Mouse (Mus musculus) macrophage (primary cell): ENCODE measurements around the gene Capzb. TPM values are rescaled to one million over a fixed set of nuclear protein-coding genes. Genes with fewer than 3 reads are reported as not detected.

ENCODE experiments used
- H3K27ac ChIP-seq: fragments of 350-480 bp; formaldehyde crosslinking; 2 replicates; pipeline ENCODE4 v1.9.0; 2021
- H3K36me3 ChIP-seq: fragments of 350-480 bp; formaldehyde crosslinking; 2 replicates; pipeline ENCODE4 v1.9.0; 2021; ENCODE audit errors: inconsistent target
- H3K4me3 ChIP-seq: fragments of 350-480 bp; formaldehyde crosslinking; 2 replicates; pipeline ENCODE4 v1.9.0; 2021; ENCODE audit errors: inconsistent target
- H3K79me2 ChIP-seq: fragments of 350-480 bp; formaldehyde crosslinking; 2 replicates; pipeline ENCODE4 v1.9.0; 2021; ENCODE audit errors: inconsistent target
- WGBS: methylation state at CpG from one replicate; pipeline ENCODE4 v1.1.7; 2026; ENCODE audit warnings: inconsistent platforms; ENCODE audit not compliant: missing documents; 5-methylcytosine and 5-hydroxymethylcytosine counted together
- polyA plus RNA-seq: library from polyadenylated mRNA; stranded (reverse); fragments of 250-400 nt; gene quantifications from 3 replicates; pipeline ENCODE4 v1.2.4, GENCODE M21; 2018; ENCODE audit warnings: inconsistent platforms

Capzb gene
- polyA plus RNA-seq, 1 experiment from 2014 or later, result 769 TPM

- Histone ChIP-seq H3K36me3 (peaks cover 21% of the 10 kb centered on the region; the same call in 1 of the 2 replicates), H3K27ac (peak overlapping the region; percentile 63), H3K4me3 (no peak overlapping the region), H3K79me2 (peaks cover 100% of the 10 kb centered on the region)
- WGBS, result 37% methylated on average over 7 of the region's 7 CpGs
These were observed 35.2 kb downstream of the Capzb start for GRCm38 (mm10) chr4:139227923-139228322.

GRCm38 (mm10) chr4:139229271-139229670 lies 36.6 kb downstream of the Capzb start:
- no peak overlapping the region for H3K4me3 ChIP-seq
- 70% methylated on average over 5 of the region's 5 CpGs for WGBS
- H3K36me3 ChIP-seq, result peaks cover 23% of the 10 kb centered on the region; the same call in 1 of the 2 replicates
- peaks cover 100% of the 10 kb centered on the region for H3K79me2 ChIP-seq
- peak overlapping the region; percentile 63; the same call in 1 of the 2 replicates for H3K27ac ChIP-seq

- H3K36me3 ChIP-seq, result peaks cover 17% of the 10 kb centered on the region; the same call in 1 of the 2 replicates
- H3K79me2 ChIP-seq, result peaks cover 100% of the 10 kb centered on the region
- no peak overlapping the region for H3K4me3 ChIP-seq
- WGBS, result 59% methylated on average over 11 of the region's 11 CpGs
- H3K27ac ChIP-seq, result peak overlapping the region; percentile 81
These were observed 37.8 kb downstream of the Capzb start for GRCm38 (mm10) chr4:139230376-139231120.

GRCm38 (mm10) chr4:139231163-139231562 lies 38.5 kb downstream of the Capzb start:
- Histone ChIP-seq H3K27ac (peak overlapping the region; percentile 81), H3K4me3 (no peak overlapping the region), H3K36me3 (peaks cover 11% of the 10 kb centered on the region; the same call in 1 of the 2 replicates), H3K79me2 (peaks cover 100% of the 10 kb centered on the region)
- 60% methylated on average over 8 of the region's 8 CpGs for WGBS

GRCm38 (mm10) chr4:139232479-139233145 lies 39.9 kb downstream of the Capzb start:
- WGBS, result 63% methylated on average over 6 of the region's 6 CpGs
- H3K27ac ChIP-seq, result peak overlapping the region; percentile 81

GRCm38 (mm10) chr4:139233146-139233495 lies 40.4 kb downstream of the Capzb start:
- Histone ChIP-seq H3K79me2 (peaks cover 100% of the 10 kb centered on the region), H3K27ac (peak overlapping the region; percentile 81), H3K36me3 (peaks cover 8% of the 10 kb centered on the region; the same call in 1 of the 2 replicates), H3K4me3 (no peak overlapping the region)
- 87% methylated on average over 7 of the region's 7 CpGs for WGBS

More at GRCm38 (mm10) chr4:139232479-139233145, 39.9 kb downstream of the Capzb start:
- Histone ChIP-seq H3K36me3 (peaks cover 4% of the 10 kb centered on the region; the same call in 1 of the 2 replicates), H3K79me2 (peaks cover 100% of the 10 kb centered on the region), H3K4me3 (no peak overlapping the region)

GRCm38 (mm10) chr4:139233755-139234254 lies 41.1 kb downstream of the Capzb start:
- Histone ChIP-seq H3K4me3 (no peak overlapping the region), H3K36me3 (peaks cover 15% of the 10 kb centered on the region; the same call in 1 of the 2 replicates), H3K27ac (peak overlapping the region; percentile 81), H3K79me2 (peaks cover 100% of the 10 kb centered on the region)
- WGBS, result 94% methylated on average over 4 of the region's 4 CpGs

- WGBS, result 96% methylated on average over 4 of the region's 4 CpGs
- Histone ChIP-seq H3K79me2 (peaks cover 100% of the 10 kb centered on the region), H3K27ac (peak overlapping the region; percentile 81; the same call in 1 of the 2 replicates), H3K36me3 (peaks cover 19% of the 10 kb centered on the region; the same call in 1 of the 2 replicates), H3K4me3 (no peak overlapping the region)
These were observed 41.6 kb downstream of the Capzb start for GRCm38 (mm10) chr4:139234261-139234660.

GRCm38 (mm10) chr4:139235556-139235955 lies 42.9 kb downstream of the Capzb start:
- Histone ChIP-seq H3K4me3 (no peak overlapping the region), H3K36me3 (peaks cover 31% of the 10 kb centered on the region; the same call in 1 of the 2 replicates), H3K27ac (0 out of 2 replicates have a peak overlapping the region, but pooled peaks have one; percentile 4), H3K79me2 (peaks cover 100% of the 10 kb centered on the region)
- WGBS, result 98% methylated on average over 7 of the region's 7 CpGs

- 93% methylated on average over 16 of the region's 16 CpGs for WGBS
These were observed 45.9 kb downstream of the Capzb start for GRCm38 (mm10) chr4:139238612-139239011.

GRCm38 (mm10) chr4:139240334-139240733 lies 47.6 kb downstream of the Capzb start:
- Histone ChIP-seq H3K79me2 (peaks cover 100% of the 10 kb centered on the region), H3K4me3 (no peak overlapping the region), H3K36me3 (peaks cover 64% of the 10 kb centered on the region; the same call in 1 of the 2 replicates), H3K27ac (no peak overlapping the region)
- WGBS, result 29% methylated on average over 6 of the region's 6 CpGs

More at GRCm38 (mm10) chr4:139238612-139239011, 45.9 kb downstream of the Capzb start:
- H3K79me2 ChIP-seq, result peaks cover 100% of the 10 kb centered on the region
- H3K27ac ChIP-seq, result no peak overlapping the region
- no peak overlapping the region for H3K4me3 ChIP-seq
- H3K36me3 ChIP-seq, result peaks cover 54% of the 10 kb centered on the region; the same call in 1 of the 2 replicates

GRCm38 (mm10) chr4:139241678-139242606 lies 49.2 kb downstream of the Capzb start:
- WGBS, result 36% methylated on average over 22 of the region's 22 CpGs

GRCm38 (mm10) chr4:139242607-139242955 lies 49.9 kb downstream of the Capzb start:
- H3K27ac ChIP-seq, result 0 out of 2 replicates have a peak overlapping the region, but pooled peaks have one; percentile 8
- WGBS, result 75% methylated on average over 7 of the region's 7 CpGs

More at GRCm38 (mm10) chr4:139241678-139242606, 49.2 kb downstream of the Capzb start:
- Histone ChIP-seq H3K4me3 (no peak overlapping the region), H3K36me3 (peaks cover 72% of the 10 kb centered on the region; the same call in 1 of the 2 replicates), H3K79me2 (peaks cover 100% of the 10 kb centered on the region), H3K27ac (peak overlapping the region; percentile 10; the same call in 1 of the 2 replicates)

More at GRCm38 (mm10) chr4:139242607-139242955, 49.9 kb downstream of the Capzb start:
- H3K79me2 ChIP-seq, result peaks cover 100% of the 10 kb centered on the region
- no peak overlapping the region for H3K4me3 ChIP-seq
- peaks cover 72% of the 10 kb centered on the region; the same call in 1 of the 2 replicates for H3K36me3 ChIP-seq
